Mouse (Mus musculus) heart, adult 8-10 months (tissue): ENCODE data around the gene Apln. TPM values are rescaled to one million over a fixed set of nuclear protein-coding genes. Genes with fewer than 3 reads are reported as not detected.

Experiments
- DNase-seq: peaks from one replicate; pipeline ENCODE4 v3.0.0; 2022; ENCODE audit warnings: low spot score
- total RNA-seq, 4 experiments: library from RNA; stranded (reverse); gene quantifications; 2 replicates each; pipeline ENCODE4 v1.2.4; 2022

The Apln gene
- total RNA-seq, 4 experiments from 2014 or later, result 3.0 to 13.5 (median 10.0) TPM

DNA sequence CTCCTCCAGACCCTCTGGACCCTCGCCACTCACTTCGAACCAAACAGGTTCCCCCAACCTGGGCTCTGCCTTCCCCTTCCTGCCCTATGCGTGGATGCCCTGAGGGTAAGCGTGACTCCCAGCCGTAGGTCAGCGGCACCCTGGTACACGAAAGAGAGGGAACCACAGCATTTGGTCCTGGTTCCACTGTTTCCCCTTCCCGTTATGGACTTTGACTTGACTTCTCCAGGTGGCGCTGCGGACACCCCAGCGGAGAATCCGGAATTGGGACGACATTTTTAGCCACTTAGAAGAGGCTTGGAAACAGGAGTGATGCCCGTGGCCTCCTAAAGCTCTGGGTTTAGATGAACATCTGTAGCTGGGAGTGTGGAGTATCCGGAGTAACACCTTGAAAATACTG, 15.3 kb downstream of the Apln start:
- no peak for DNase-seq

DNA sequence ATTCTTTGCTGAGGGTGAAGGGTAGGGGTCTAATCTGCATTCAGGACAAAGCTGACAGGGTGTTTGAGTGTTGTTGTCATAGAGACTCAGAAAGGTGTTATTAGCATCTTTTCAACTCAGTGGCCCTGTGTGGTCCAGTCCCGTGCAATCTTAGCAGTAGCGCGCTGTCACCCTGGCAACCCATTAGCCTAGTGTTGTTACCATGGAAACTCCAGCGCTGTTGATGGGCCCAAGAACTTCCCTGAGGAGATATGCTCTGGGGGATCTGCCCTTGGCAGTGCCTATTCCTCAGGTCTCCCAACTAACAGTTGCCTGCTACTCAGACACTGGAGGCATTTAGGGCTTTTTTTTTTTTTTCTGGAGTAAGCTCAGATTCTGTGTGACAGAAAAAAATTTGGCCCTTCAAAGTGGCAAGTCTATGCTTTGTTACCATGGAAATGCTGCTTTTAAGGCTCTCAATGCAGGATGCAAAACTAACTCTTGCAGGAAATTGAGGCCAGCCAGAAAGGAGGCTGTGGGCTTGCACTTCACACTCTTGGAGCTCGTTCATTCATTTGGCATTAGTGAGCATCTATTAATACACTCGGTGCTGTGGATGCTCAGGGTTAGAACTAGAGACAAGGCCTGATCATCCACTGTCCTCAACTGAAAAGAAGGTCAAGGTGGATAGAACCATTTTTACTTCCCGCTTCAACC, 17.6 kb downstream of the Apln start:
- no peak for DNase-seq

DNA sequence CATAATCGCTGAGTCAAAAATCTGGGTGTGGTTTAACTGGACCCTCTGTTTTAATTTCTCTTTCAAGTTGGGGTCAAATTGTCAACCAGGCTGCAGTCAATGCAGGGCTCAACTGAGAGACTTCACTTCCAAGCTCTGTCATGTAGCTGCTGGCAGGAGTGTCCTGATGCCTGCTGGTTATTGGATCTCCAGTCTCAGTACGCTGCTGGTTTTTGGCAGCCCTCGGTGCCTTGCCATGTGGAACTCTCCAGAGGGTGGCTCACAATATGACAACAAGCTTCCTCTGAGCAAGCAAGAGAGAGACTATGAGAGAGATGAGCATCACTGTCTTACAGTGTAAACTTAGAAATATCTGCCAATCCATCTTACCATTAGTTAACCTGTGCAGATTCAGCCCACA, 23.0 kb downstream of the Apln start:
- DNase-seq, result no peak

GRCm38 (mm10) chrX:48006062-48006461, 28.6 kb downstream of the Apln start:
- DNase-seq, result no peak

GRCm38 (mm10) chrX:48004786-48005185, 29.9 kb downstream of the Apln start:
- no peak for DNase-seq

GRCm38 (mm10) chrX:48001151-48001550, 33.5 kb downstream of the Apln start:
- DNase-seq, result no peak

GRCm38 (mm10) chrX:47998412-47998811, 36.2 kb downstream of the Apln start:
- DNase-seq, result no peak

DNA sequence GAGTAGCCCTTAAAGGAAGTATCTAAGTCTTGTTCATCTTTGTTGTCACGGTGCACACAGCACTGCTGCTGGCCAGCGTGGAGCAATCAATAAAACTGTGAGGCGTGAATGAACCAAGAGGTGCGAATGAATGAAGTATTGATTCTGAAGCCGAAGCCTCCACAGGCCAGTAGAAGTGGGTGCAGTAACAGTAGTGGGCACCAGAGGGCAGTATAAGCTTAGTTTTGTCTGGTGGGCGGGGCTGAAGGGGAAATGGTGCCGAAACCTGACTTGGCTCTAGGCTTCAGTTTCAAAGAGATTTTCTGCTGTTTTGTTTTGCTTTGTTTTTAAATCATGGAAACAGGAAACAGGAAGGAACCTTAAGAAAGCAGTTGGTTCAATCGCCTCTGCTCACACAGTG, 42.0 kb downstream of the Apln start:
- peak; percentile 73 for DNase-seq

DNA sequence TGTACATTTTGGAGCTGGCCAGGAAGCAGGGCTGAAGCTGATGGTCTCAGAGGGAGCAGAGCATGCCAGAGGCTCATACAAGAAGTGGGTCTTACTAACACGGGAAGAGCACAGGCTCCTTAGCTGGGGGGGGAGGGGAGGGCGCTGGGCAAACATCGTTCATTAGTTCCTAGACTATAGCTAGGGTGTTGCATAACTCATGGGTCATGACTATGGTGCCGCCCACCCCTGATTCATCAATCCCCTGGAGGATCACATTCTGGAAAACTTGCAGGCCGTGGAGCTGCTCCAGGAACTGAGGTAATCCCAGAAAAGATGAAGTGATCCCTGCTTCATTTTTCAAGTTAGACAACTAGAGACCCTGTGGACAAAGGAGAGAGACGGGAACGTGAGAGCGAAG, 46.6 kb downstream of the Apln start:
- peak; percentile 43 for DNase-seq

DNA sequence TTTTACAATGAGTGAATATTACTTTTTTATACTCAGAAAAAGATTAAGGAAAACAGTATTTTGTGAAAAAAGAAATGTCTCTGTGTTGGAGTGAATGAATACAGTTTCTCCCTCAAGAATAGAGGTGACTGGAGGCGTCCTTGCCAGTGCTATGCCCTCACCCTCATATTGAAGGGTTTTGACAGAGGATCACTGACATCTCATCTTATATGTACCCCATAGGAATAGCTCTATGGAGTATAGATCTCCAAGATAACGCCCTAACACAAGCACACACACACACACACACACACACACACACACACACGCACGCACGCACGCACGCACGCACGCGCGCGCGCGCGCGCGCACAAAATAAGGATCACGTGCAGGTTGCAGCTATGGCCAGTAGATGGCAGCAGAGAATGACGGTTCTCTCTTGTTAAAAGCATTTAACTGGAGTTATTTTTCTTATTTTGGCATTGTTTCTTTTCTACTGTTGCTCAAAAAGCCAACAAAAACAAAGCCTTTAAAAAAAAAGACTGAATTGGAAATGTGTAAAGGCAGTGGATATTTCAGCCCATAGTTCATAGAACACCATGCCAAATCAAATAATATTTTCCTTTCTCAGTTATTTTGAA, 49.5 kb downstream of the Apln start:
- DNase-seq, result peak; percentile 45

GRCm38 (mm10) chrX:47977078-47977477, 57.6 kb downstream of the Apln start:
- no peak for DNase-seq

- DNase-seq, result peak; percentile 29
These were observed 58.1 kb downstream of the Apln start for GRCm38 (mm10) chrX:47976551-47976950.

Other genes with a start within 250 kb of the Apln start
- 1 to 10 TPM in 3 of 4 experiments, under 1 TPM in 1; 0.68 to 1.6 (median 1.2) TPM for gene Smarca1, start 141.9 kb downstream of the Apln start, total RNA-seq
- 10 to 100 TPM in 2 of 4 experiments, 1 to 10 TPM in 2; 8.5 to 12.9 (median 10.3) TPM for gene Ocrl, start 122.5 kb downstream of the Apln start, total RNA-seq
- gene Xpnpep2, start 73.9 kb upstream of the Apln start, total RNA-seq, result 1 to 10 TPM; 1.6 to 4.1 (median 2.6) TPM
- gene Sash3, start 111.6 kb upstream of the Apln start, total RNA-seq, result 1 to 10 TPM in 1 of 4 experiments, under 1 TPM in 3; 0.41 to 1.8 (median 0.76) TPM
- gene Zdhhc9, start 174.0 kb upstream of the Apln start, total RNA-seq, result 10 to 100 TPM; 31.4 to 44.8 (median 37.5) TPM
- 10 to 100 TPM; 11.0 to 18.6 (median 17.0) TPM for gene Utp14a, start 222.0 kb upstream of the Apln start, total RNA-seq